Mouse (Mus musculus) embryonic fibroblast, embryonic 13.5 days (primary cell): Measurements from ENCODE around the gene Taf6. TPM values are rescaled to one million over a fixed set of nuclear protein-coding genes. Genes with fewer than 3 reads are reported as not detected.

Experiments
- H3K27ac ChIP-seq: 2 replicates; pipeline ENCODE4 v1.5.1; 2012; ENCODE audit warnings: low read length, control low read depth, inconsistent platforms; ENCODE audit not compliant: insufficient read depth
- H3K4me1 ChIP-seq: 2 replicates; pipeline ENCODE4 v1.6.1; 2011; ENCODE audit warnings: low read length; ENCODE audit not compliant: control insufficient read depth, insufficient read depth
- H3K4me3 ChIP-seq: 2 replicates; pipeline ENCODE4 v1.5.1; 2011; ENCODE audit warnings: mild to moderate bottlenecking, control low read depth, low read length; ENCODE audit not compliant: insufficient read depth
- CTCF ChIP-seq: IDR thresholded peaks from 2 replicates; pipeline ENCODE4 v1.5.1; 2011; ENCODE audit warnings: mild to moderate bottlenecking, control low read depth, low read length, moderate library complexity, borderline replicate concordance; ENCODE audit not compliant: insufficient read depth
- POLR2A ChIP-seq: IDR thresholded peaks from 2 replicates; pipeline ENCODE4 v1.6.1; 2011; ENCODE audit warnings: low read depth, mild to moderate bottlenecking, control low read depth, low read length, moderate library complexity
- polyA plus RNA-seq: library from polyadenylated mRNA; stranded (reverse); fragments of >200 nt; gene quantifications from 2 replicates; pipeline ENCODE4 v1.2.4, GENCODE M21; 2011; ENCODE audit warnings: low read depth; ENCODE audit not compliant: missing spikeins, insufficient read length

Gene Taf6
- 27.9 and 29.8 TPM in 2 replicates for polyA plus RNA-seq

DNA sequence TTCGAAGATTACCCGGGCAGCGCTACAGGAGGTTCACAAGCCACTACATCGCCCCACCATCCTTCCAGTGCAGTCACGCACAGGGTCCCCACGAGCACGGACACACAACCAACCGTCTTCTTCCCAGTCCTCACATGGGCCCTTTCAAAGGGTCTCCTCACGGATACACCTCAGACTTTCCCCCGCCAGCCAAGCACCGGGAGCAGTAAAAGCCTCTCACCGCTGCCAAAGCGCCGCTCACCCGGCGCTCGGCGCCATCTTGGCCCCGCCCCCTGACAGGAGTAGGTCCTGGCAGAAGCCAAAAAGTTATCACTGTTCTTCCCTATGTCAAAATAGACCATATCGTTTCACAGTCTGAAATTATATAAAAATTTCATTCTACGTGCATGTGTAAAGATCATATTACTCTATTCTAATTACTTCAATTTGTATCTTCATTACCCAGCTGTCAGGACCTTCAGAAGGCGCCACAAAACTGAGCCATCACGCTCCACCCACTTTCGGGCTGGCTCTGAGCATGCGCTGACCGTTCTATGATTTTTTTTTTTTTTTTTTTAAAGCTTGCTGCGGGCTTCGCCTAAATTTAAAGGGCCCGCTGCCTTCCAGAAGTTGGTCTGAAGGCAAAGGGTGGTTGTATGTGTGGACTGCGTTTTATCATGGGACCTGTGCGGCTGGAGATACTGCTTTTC is at the start of gene Taf6, which contains the start of gene Cnpy4:
Gene Taf6, minus strand, starts transcription at position 502 of the 689 bp plus-strand sequence.
Gene Cnpy4, plus strand, starts transcription at position 536 of the 689 bp plus-strand sequence.
- Histone ChIP-seq H3K4me3 (peak within 1 kb of the TSS; percentile 93), H3K27ac (peak within 1 kb of the TSS; percentile 77), H3K4me1 (peaks cover 3% of the 10 kb centered on the region; the same call in 1 of the 2 replicates)
- TF ChIP-seq POLR2A (peak; percentile 97), CTCF (no peak)

DNA sequence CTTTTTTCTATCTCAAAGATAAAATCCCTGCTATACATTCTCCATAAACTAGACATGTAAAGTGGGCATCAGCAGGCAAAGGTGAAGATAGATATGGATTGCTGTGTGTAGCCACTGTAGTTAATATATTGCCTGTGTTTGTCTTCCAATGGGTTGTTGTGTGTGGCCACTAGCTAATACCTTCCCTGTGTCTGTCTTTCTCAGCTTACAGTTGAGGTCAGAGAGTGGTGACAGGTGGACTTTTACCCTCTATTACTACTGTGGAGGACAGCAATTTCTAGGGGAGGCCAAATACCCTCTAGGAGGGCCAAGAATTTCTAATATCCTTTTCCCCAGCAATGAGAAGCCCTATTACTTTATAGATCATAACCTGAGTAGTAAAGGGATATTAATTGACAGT is 47.0 kb upstream of the Taf6 start:
- no peak for TF ChIP-seq POLR2A
- no peak for TF ChIP-seq CTCF
- no peaks in the 10 kb centered on the region for H3K4me1 ChIP-seq
- no peak overlapping the region for H3K4me3 ChIP-seq
- no peak overlapping the region for H3K27ac ChIP-seq

DNA sequence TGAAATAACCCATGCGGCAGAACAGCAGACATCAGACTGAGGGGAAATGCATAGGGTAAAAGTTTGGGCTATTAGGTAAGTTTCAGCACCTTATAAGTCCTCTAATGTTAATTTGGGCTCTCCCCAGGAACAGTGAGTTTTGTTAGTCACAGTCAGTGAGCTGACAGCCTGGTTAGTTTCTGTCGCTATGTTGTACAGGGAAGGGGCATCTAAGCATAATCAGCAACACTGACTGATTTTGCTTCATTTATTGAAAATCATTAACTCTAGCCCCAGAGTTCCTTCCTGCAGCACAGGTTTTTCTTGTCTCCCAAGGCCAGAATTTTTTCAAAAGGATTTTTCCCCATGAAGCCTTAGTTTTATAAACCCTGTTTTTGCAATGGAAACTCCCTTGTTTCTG is 46.5 kb upstream of the Taf6 start:
- Histone ChIP-seq H3K4me1 (no peaks in the 10 kb centered on the region), H3K4me3 (no peak overlapping the region), H3K27ac (no peak overlapping the region)
- TF ChIP-seq CTCF, result no peak
- no peak for TF ChIP-seq POLR2A

DNA sequence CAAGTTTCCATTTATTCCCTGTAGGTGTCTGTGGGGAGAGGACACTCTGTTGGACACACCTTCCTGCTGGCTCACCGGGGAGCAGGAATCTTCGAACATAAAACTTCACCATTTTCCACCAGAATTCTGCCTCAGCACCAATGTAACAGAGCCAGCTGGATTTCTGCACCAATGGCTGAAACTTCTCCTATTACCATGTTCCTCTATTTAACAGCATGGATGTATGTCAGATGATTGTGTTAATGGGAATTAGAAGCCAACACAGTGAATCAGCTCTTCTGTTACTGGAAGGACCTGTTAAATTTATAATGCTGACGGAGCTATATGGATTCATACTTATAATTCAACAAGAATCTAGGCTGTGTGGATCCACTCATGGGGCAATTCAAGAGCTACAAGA is 42.3 kb upstream of the Taf6 start:
- H3K27ac ChIP-seq, result no peak overlapping the region
- H3K4me3 ChIP-seq, result no peak overlapping the region
- no peaks in the 10 kb centered on the region for H3K4me1 ChIP-seq
- TF ChIP-seq POLR2A (no peak), CTCF (no peak)

DNA sequence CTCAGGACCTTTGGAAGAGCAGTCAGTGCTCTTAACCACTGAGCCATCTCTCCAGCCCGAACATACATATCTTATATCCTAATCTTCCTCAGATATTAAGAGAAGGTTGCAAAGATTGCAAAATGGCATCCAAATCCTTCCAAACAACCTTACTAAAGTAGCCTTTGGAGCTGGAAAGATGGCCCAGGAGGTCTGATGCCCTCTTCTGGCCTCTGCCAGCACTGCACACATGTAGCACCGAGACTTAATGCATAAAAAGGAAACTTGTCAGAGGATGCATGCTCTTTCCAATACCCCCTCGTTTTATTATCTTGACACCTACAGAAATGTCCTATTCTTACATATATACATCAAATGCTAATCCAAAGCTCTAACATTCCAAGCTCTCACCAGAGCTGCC is 40.8 kb upstream of the Taf6 start:
- Histone ChIP-seq H3K4me1 (no peaks in the 10 kb centered on the region), H3K4me3 (no peak overlapping the region), H3K27ac (no peak overlapping the region)
- peak; percentile 22; the same call in 1 of the 2 replicates for TF ChIP-seq CTCF
- no peak for TF ChIP-seq POLR2A

DNA sequence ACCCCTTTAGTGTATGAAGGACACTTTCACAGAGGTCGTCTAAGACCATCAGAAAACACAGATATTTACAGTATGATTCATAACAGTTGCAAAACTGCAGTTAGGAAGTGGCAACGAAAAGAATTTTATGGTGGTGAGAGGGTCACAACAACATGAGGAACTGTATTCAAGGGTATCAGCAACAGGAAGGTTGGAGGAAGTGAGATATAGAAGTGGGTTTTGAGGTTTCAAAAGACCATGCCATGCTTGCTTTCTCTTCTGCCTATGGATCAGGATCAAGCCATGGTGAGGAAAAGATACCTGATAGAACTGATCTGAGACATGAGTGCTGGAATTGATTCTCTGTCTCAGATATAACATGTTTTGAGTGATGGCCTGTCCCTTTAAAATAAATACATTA is 40.1 kb upstream of the Taf6 start:
- Histone ChIP-seq H3K4me1 (no peaks in the 10 kb centered on the region), H3K27ac (no peak overlapping the region), H3K4me3 (no peak overlapping the region)
- TF ChIP-seq POLR2A, result no peak
- TF ChIP-seq CTCF, result no peak

DNA sequence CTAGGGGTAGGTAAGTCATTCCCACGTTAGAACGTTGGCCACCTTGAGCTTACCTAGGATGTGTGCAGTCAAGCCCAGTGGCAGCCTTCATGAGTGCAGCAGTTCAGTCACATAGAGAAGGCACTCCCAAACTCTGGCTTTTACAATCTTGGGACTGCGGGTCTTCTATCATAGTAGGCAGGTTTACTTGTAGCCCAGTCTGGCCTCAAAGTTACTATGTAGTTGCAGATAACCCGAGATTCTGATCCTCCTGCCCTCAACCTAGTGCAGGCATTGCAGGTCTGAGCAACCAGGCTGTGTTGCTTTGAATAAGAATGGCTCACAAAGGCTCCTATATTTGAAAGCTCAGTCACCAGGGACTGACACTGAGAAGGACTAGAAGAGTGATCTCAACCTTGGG is 39.2 kb upstream of the Taf6 start:
- TF ChIP-seq POLR2A, result no peak
- TF ChIP-seq CTCF, result no peak
- Histone ChIP-seq H3K27ac (no peak overlapping the region), H3K4me3 (no peak overlapping the region), H3K4me1 (no peaks in the 10 kb centered on the region)

DNA sequence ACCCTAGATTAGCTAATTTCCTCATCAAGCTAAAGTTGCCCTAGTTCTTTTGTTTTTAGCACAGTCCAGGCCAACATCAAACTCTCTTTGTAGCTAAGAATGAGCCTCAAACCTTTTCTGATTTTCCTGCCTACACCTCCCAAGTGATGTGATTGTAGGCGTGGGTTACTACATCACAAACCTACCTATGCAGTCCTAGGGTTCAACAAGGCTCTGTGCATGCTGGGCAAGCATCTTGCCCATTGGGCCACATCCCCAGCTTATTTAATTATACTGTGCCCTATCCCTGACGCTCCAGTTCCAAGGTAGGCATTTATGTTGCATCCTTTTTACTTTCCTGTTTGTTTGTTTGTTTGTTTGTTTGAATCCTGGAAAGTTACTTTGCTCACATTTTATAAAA is 38.4 kb upstream of the Taf6 start, which contains the start of gene Nxpe5:
Gene Nxpe5, plus strand, starts transcription at position 199 of the 400 bp plus-strand sequence.
- H3K27ac ChIP-seq, result no peak within 1 kb of the TSS
- TF ChIP-seq CTCF (no peak), POLR2A (no peak)
- no peak within 1 kb of the TSS for H3K4me3 ChIP-seq
- H3K4me1 ChIP-seq, result no peaks in the 10 kb centered on the region

DNA sequence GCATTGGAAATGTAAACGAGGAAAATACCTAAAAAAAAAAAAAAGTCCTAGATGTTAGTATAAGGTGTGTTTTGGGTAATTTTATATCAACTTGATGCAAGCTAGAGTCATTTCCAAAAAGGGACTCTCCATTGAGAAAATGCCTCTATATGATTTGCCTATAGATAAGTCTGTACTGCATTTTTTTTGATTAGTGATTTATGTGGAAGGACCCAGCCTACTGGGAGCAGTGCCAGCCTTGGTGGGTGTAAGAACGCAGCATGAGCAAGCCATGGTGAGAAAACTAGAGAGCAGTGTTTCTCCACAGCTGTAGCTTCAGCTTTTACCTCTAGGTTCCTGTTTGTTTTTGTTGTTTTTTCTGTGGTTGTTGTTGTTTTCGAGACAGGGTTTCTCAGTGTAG is 36.0 kb upstream of the Taf6 start:
- no peak for TF ChIP-seq POLR2A
- no peak for TF ChIP-seq CTCF
- H3K27ac ChIP-seq, result no peak overlapping the region

DNA sequence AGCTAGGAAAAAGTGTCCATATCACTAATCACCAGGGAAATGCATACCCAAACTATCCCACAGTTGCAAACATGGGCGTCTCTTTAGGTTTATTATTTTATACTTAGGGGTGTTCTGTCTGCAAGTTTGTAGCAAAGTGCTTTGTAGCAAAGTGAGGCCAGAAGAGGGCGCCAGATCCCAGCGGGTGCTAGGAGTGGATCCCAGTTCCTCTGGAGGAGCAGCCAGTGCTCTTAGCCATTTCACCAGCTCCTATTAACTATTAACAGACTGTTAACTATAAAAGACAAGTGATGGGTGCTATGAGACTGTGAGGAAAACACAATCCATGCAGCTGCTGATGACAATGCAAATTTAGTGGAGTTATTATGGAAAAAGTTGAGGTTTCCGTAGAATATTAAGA is 34.9 kb upstream of the Taf6 start:
- Histone ChIP-seq H3K4me3 (no peak overlapping the region), H3K27ac (no peak overlapping the region), H3K4me1 (no peaks in the 10 kb centered on the region)
- TF ChIP-seq CTCF, result peak; percentile 63; the same call in 1 of the 2 replicates
- no peak for TF ChIP-seq POLR2A

More for the DNA sequence above, 36.0 kb upstream of the Taf6 start:
- no peak overlapping the region for H3K4me3 ChIP-seq
- no peaks in the 10 kb centered on the region for H3K4me1 ChIP-seq
